Mouse (Mus musculus) limb, embryonic 14.5 days (tissue): ENCODE measurements around the gene Slc38a3. TPM values are rescaled to one million over a fixed set of nuclear protein-coding genes. Genes with fewer than 3 reads are reported as not detected.

Experiments used
- ATAC-seq: fragments of 200-750 bp; cut with Nextera tagmentation; 2 replicates; pipeline ENCODE4 v1.8.0; 2017; ENCODE audit warnings: low read depth, moderate number of reproducible peaks, moderate TSS enrichment; ENCODE audit not compliant: low FRiP score
- DNase-seq: peaks from one replicate; pipeline ENCODE4 v3.0.0-alpha.2; 2015; ENCODE audit warnings: low spot score
- H3K27ac ChIP-seq: fragments of 300-500 bp; sonication (generic); replicated peaks from 2 replicates; pipeline ENCODE4 v1.5.1; 2014; ENCODE audit warnings: low read depth, mild to moderate bottlenecking, low read length, moderate library complexity, mixed read lengths
- H3K27me3 ChIP-seq: fragments of 300-500 bp; sonication (generic); 2 replicates; pipeline ENCODE4 v1.6.1; 2014; ENCODE audit warnings: low read length, mixed read lengths; ENCODE audit not compliant: control insufficient read depth, insufficient read depth
- H3K36me3 ChIP-seq: fragments of 300-500 bp; sonication (generic); 2 replicates; pipeline ENCODE4 v1.6.1; 2014; ENCODE audit warnings: mild to moderate bottlenecking, low read length, moderate library complexity, mixed read lengths; ENCODE audit not compliant: control insufficient read depth, insufficient read depth
- H3K4me1 ChIP-seq: fragments of 300-500 bp; sonication (generic); 2 replicates; pipeline ENCODE4 v1.6.1; 2014; ENCODE audit warnings: antibody characterized with exemption, low read length, mixed read lengths; ENCODE audit not compliant: control insufficient read depth, insufficient read depth
- H3K4me2 ChIP-seq: fragments of 300-500 bp; sonication (generic); replicated peaks from 2 replicates; pipeline ENCODE4 v1.6.1; 2014; ENCODE audit warnings: low read depth, mild to moderate bottlenecking, low read length, moderate library complexity; ENCODE audit not compliant: severe bottlenecking
- H3K4me3 ChIP-seq: fragments of 300-500 bp; sonication (generic); replicated peaks from 2 replicates; pipeline ENCODE4 v1.5.1; 2014; ENCODE audit warnings: low read length
- H3K9ac ChIP-seq: fragments of 300-500 bp; sonication (generic); 2 replicates; pipeline ENCODE4 v1.6.1; 2014; ENCODE audit warnings: mild to moderate bottlenecking, low read depth, low read length, moderate library complexity; ENCODE audit not compliant: severe bottlenecking
- H3K9me3 ChIP-seq: fragments of 300-500 bp; sonication (generic); 2 replicates; pipeline ENCODE4 v1.6.1; 2016; ENCODE audit warnings: low read length; ENCODE audit not compliant: control insufficient read depth
- POLR2A ChIP-seq: fragments of 200-500 bp; IDR thresholded peaks from 2 replicates; pipeline ENCODE4 v1.8.0; 2012; ENCODE audit warnings: inconsistent platforms, mild to moderate bottlenecking, moderate library complexity, borderline replicate concordance; ENCODE audit not compliant: insufficient read depth, insufficient read length; ENCODE audit errors: extremely low read depth
- WGBS: fragments of 180-500 bp; shearing (Covaris S2); extraction: QIAGEN DNeasy Blood & Tissue Kit; methylation state at CpG from one replicate; pipeline ENCODE4 v1.1.7; 2014; 5-methylcytosine and 5-hydroxymethylcytosine counted together
- polyA plus RNA-seq, 2 experiments: library from polyadenylated mRNA; depleted of rRNA in 1 of 2; stranded (reverse) in 1 of 2; unstranded in 1 of 2; fragments of >200 nt; fragmentation: Nextera tagmentation in 1 of 2; extraction: Ambion mirVana in 1 of 2; gene quantifications; 2 replicates each; pipeline versions ENCODE4 v1.2.1 to v1.2.3; 2012 to 2014

Gene Slc38a3
- polyA plus RNA-seq, 2 experiments: 6.0 to 22.4 TPM

DNA sequence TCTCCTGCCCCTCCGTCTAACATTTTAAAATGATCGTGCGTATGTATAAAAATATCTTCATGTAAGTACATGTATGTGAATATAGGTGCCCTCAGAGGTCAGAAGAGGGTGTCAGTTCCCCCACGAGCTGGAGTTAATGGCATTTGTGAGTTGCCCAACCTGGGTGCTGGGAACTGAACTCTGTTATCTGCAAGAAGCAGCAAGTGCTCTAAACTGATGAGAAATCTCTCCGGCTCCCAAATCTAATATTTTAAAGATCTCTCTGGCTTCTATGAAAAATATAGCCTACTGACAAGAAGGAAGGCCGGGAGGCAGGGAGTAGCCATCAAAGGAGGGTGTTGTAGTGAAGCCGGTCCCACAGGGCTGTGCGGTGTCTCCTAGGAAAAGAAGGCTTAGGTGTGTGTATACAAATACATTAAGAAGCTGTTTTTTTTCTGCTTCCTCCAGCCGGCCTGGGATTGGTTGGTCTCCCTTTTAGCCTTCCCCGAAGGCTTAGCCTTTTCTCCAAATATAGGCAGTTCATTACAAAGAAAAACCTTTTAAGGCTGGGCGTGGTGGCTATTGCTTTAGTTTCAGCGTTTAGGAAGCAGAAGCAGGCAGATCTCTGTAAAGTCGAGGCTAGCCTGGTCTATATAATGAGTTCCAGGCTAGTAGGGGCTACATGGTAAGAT is 25.7 kb downstream of the Slc38a3 start:
- peaks cover 9% of the 10 kb centered on the region for H3K4me1 ChIP-seq

GRCm38 (mm10) chr9:107641666-107642065 is 27.7 kb downstream of the Slc38a3 start:
- no peak overlapping the region for H3K27ac ChIP-seq
- no peak for TF ChIP-seq POLR2A
- peaks cover 14% of the 10 kb centered on the region for H3K4me1 ChIP-seq
- H3K4me3 ChIP-seq: no peak overlapping the region
- H3K27me3 ChIP-seq: no peaks in the 10 kb centered on the region
- H3K9me3 ChIP-seq: no peaks in the 10 kb centered on the region
- no peak overlapping the region for H3K4me2 ChIP-seq
- H3K9ac ChIP-seq: no peak overlapping the region
- H3K36me3 ChIP-seq: no peaks in the 10 kb centered on the region
- WGBS: 26% methylated on average over 8 of the region's 8 CpGs
- ATAC-seq (no peak), DNase-seq (no peak)

More for the DNA sequence above, 25.7 kb downstream of the Slc38a3 start:
- DNase-seq (no peak), ATAC-seq (no peak)
- no peak overlapping the region for H3K9ac ChIP-seq
- H3K9me3 ChIP-seq: no peaks in the 10 kb centered on the region
- H3K4me3 ChIP-seq: no peak overlapping the region; the same call in 1 of the 2 replicates
- no peak overlapping the region for H3K27ac ChIP-seq
- TF ChIP-seq POLR2A: no peak
- H3K4me2 ChIP-seq: peak overlapping the region; percentile 53; the same call in 1 of the 2 replicates
- H3K27me3 ChIP-seq: no peaks in the 10 kb centered on the region
- H3K36me3 ChIP-seq: no peaks in the 10 kb centered on the region
- 95% methylated on average over 13 of the region's 13 CpGs for WGBS

DNA sequence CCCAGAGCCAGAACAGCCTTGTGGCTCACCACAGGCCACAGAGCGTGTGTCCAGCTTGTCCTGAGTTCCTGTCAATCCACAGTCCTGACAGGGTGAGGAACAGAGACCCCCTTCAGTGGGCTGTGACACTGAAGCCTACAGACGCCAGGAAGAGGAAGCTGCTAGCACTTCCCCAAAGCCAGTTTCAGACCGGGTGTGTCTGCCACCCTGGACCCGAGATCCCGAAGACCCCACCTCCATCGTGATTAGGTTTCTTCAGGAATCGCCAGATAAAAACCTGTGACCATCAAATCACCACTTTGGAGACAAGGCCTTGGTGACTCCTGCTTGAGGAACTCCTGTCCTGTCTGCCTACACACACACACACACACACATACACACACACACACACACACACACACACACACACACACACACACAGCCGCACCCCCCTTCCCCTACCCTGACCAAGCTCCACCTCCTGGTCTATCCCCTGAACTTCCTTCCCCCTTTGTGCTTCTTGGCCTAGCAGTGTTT is 29.0 kb downstream of the Slc38a3 start:
- DNase-seq: no peak
- TF ChIP-seq POLR2A: no peak
- ATAC-seq: no peak
- Histone ChIP-seq H3K27ac (no peak overlapping the region), H3K4me3 (no peak overlapping the region), H3K36me3 (no peaks in the 10 kb centered on the region), H3K4me1 (peaks cover 19% of the 10 kb centered on the region), H3K4me2 (no peak overlapping the region), H3K9ac (no peak overlapping the region), H3K9me3 (no peaks in the 10 kb centered on the region), H3K27me3 (no peaks in the 10 kb centered on the region)
- WGBS: 45% methylated on average over 8 of the region's 8 CpGs

DNA sequence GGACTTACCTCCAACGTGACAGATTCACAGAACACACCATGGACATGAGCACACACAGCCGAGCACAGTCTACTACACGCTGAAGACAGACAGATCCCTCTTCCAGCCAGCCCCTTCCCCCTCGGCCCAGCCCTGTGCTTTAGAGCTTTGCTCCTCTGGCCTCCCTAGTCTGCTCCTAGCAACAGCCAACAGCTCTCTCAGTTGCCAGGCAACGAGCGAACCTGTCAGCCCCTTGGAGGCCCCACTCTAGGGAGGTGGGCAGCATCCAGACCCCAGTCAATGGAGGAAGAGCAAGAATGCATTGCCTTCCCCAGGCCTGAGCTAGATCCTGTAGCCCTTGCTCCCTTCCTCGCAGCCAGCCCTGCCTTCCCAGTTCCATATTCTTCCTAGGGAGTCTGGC is 32.3 kb downstream of the Slc38a3 start:
- 27% methylated on average over 7 of the region's 7 CpGs for WGBS
- no peak for TF ChIP-seq POLR2A
- no peak overlapping the region for H3K4me3 ChIP-seq
- H3K27ac ChIP-seq: no peak overlapping the region
- H3K4me1 ChIP-seq: peaks cover 19% of the 10 kb centered on the region
- ATAC-seq: no peak
- H3K27me3 ChIP-seq: no peaks in the 10 kb centered on the region
- no peak overlapping the region for H3K4me2 ChIP-seq
- H3K36me3 ChIP-seq: no peaks in the 10 kb centered on the region
- H3K9ac ChIP-seq: no peak overlapping the region
- no peaks in the 10 kb centered on the region for H3K9me3 ChIP-seq
- no peak for DNase-seq

DNA sequence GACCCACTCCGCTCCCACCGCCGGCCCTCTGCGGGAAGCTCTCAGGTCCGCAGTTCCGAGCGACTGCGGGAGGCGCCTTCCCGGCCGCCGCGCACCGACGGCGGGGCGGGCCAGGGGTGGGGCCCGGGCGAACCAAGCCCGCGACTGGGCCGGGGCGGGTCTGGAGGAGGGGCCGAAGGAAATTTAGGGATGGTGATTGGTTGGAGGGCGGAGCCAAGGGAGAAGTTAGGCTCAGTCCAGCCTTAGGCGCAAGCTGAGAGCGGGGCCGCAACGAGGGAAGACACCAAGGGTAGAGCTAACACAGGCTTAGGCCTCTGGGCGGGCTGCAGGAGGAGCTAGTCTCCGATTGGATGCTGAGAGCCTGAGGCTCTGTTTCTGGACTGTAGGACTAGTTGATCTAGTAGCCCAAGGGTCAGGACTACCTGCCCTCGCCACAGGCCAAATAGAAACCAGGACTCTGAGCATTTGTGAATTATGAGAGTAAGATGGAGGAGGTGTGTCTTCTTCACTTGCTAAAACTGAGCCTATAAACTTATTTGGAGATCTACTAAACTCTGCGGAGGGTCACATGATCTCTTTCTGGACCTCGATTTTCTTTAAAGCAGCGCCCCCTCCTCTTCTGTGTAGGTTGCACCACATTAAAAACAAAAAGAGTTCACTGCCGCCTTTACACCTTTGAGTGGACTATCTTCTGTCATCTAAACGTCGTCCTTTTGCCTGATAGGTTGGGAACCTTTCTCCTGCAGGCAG is 33.9 kb downstream of the Slc38a3 start, which contains the start of gene Gnai2:
Gnai2 (minus strand) TSS at position 89 of the 750 bp plus-strand sequence.
- H3K4me3 ChIP-seq: peak within 1 kb of the TSS; percentile 70
- WGBS: 3% methylated on average over 38 of the region's 38 CpGs
- peak within 1 kb of the TSS; percentile 89 for H3K9ac ChIP-seq
- peak; percentile 87; the same call in 1 of the 2 replicates for TF ChIP-seq POLR2A
- no peaks in the 10 kb centered on the region for H3K27me3 ChIP-seq
- no peaks in the 10 kb centered on the region for H3K9me3 ChIP-seq
- peak within 1 kb of the TSS; percentile 99 for H3K4me2 ChIP-seq
- H3K36me3 ChIP-seq: 0 out of 2 replicates have a peak, but pooled peaks cover 3% of the 10 kb centered on the region
- H3K4me1 ChIP-seq: peaks cover 33% of the 10 kb centered on the region
- DNase-seq (peak; percentile 97), ATAC-seq (peak; percentile 95)
- H3K27ac ChIP-seq: peak within 1 kb of the TSS; percentile 87
